Mouse (Mus musculus) CD8-positive naive resting alpha-beta T cell, adult 2 months (primary cell): ENCODE data around the gene Sccpdh.
"Not testable (repeated sequence)": the region's sequence is repeated elsewhere in the genome, so short reads cannot be mapped to it uniquely, and the experiment has no call there.

Experiments used
- DNase-seq, 2 experiments: peaks; one replicate each; pipeline ENCODE4 v3.0.0; 2022; ENCODE audit warnings: low read depth in 2 of 2, low spot score in 2 of 2

Gene Sccpdh

DNA sequence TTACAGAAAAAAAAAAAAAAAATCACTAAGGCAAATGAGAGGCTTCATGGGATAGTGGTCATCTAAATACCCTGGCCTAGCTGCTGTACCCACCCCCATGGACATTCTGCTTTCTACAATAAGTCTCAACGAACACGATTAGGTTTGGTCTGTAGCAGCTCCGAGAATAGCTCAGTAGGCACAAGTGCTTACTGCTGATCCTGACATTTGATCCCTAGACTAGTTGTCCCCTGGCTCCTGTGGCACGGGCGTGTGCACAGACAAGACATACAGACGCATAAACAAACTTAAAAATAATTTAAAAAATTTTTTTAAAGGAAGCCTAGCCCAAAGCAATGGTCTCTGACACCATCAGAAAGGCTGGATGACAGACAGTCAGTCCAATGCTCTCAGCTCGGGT is 560 bp upstream of the Sccpdh start:
- no peak for DNase-seq

DNA sequence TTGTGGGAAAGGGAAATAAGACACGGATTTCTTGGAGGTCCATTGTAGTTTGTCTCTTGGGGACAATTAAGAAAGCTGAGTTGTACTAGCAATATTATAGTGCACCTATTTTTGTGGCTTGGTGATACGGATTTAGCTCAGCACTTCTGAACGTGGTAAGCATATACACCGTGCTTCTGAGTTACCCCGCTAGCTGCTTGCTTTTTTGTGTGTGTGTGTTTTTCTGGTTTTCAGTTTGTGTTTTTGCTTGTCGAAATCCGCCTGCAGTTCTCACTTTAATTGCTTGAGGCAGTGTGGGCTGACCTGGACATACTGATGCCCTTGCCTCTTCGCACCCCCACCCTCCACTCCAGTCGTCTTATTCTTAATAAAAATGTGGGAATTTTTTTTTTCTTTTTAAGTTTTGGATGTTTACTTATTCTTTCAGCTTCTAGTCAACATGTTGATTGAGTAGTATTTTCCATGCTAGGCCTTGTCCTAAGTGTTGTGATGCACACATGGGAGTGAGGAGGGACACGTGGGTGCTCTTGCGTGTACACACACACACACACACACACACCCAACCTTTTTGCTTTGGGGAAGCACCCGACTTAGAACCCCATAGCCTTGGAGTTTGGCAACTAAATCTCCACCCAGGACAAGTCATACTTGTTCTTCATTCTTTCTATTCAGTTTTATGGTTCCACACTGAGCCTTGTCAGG is 977 bp downstream of the Sccpdh start:
- no peak for DNase-seq

- no peak for DNase-seq
Observed at GRCm38 (mm10) chr1:179674355-179674754, 6.3 kb downstream of the Sccpdh start.

DNA sequence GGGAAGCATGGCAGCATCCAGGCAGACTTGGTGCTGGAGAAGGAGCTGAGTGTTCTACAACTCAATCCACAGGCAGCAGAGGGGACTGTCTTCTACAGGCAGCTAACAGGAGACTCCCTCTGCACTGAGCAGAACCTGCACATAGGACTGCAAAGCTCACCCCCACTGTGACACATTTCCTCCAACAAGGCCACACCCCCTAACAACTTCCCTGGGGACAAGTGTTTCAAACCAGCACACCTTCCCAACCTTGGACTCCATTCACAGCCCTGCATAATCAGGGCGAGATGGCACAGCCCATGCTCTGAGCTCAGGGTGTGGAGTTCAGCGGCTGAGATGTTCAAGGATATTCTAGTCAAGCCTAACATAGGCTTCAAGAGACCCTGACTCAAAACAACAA is 9.0 kb downstream of the Sccpdh start:
- no peak for DNase-seq

GRCm38 (mm10) chr1:179679326-179679725 is 11.3 kb downstream of the Sccpdh start:
- no peak for DNase-seq

DNA sequence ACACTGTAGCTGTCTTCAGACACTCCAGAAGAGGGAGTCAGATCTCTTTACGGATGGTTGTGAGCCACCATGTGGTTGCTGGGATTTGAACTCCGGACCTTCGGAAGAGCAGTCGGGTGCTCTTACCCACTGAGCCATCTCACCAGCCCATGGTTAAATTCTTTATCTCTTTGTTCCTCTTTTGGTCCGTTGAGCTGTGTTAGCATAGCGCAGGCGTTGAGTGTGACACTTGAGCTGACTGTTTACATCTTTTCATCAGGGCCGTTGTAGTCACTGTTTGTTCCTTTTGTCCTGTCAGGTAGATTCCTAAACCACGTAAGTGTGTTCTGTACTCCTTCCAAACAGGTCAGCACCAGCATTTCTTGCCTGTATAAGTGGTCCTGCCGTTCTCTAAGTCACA is 14.7 kb downstream of the Sccpdh start:
- not testable (repeated sequence) for DNase-seq

- DNase-seq, result no peak
Observed at GRCm38 (mm10) chr1:179686348-179686747, 18.3 kb downstream of the Sccpdh start.

GRCm38 (mm10) chr1:179686781-179687180 is 18.8 kb downstream of the Sccpdh start:
- DNase-seq, result no peak

DNA sequence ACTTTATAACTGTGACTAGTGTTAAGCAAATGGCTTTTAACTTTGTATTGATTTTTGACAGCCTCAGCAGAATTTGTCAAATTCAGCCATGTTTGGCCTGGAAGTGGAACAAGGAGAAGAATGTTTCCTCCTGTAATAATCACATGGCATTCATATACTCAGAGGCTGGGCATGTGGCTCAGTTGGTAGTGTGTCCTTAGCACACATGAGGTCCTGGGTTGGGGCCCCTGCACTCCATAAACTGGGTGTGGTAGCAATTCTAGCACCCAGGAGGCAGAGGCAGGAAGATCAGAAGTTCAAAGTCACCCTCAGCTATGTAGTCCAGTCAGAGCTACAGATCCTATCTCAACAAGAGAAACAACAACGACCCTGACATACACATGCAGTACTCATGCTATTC is 19.3 kb downstream of the Sccpdh start:
- DNase-seq, result no peak

DNA sequence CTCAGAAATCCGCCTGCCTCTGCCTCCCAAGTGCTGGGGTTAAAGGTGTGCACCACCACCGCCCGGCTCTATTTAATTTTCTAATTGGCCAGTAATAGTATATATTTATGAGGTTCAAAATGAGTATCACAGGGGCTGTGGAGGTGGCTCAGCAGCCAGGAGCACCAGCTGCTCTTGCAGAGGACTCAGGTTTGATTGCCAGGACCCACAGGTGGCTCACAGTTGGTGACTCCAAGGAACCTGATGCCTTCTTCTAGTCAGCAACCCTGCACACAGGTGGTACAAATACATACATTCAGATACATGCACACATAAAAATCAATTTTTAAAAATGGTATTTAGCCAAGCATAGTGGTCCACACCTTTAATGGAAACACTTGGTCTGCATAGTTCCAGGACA is 20.0 kb downstream of the Sccpdh start:
- no peak for DNase-seq

DNA sequence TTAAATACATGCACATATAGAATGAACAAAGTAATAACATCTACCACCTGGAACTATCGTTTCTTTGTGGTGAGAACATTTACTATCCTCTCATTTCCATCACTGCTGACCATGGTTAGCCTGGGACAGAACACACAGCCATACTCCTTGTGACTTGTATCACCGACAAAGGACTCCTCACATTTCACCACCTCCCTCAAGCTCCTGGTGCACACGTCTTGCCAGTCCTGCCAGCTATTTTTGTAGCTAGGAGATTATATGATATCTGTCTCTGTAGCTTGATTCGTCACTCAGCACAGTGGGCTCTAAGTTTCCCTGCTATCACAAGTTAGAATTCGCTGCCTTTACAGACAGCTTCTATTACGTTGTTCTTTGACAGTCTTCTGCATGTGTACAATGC is 20.4 kb downstream of the Sccpdh start:
- DNase-seq, result no peak

DNA sequence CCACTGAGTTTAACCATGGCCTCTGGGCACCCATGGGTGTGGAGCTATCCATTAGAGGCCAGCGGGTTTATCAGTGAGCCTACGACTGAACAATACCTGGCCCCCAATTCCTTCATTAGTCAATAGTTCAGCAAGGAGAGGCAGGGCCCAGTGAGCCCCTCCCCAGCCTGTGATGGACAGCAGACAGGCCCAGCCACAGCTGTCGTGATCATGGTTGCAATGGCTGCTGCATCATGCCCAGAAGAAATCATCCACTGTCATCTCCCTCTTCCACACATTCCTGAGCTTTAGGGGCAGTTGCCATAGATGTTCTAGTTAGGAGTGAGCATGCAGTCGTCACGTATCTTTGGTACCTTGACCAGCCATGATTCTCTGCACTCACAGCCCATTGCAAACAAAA is 20.9 kb downstream of the Sccpdh start:
- DNase-seq, result no peak

- DNase-seq, result no peak
Observed at GRCm38 (mm10) chr1:179689479-179689878, 21.5 kb downstream of the Sccpdh start.

GRCm38 (mm10) chr1:179704150-179704549 is 36.1 kb downstream of the Sccpdh start:
- no peak for DNase-seq

DNA sequence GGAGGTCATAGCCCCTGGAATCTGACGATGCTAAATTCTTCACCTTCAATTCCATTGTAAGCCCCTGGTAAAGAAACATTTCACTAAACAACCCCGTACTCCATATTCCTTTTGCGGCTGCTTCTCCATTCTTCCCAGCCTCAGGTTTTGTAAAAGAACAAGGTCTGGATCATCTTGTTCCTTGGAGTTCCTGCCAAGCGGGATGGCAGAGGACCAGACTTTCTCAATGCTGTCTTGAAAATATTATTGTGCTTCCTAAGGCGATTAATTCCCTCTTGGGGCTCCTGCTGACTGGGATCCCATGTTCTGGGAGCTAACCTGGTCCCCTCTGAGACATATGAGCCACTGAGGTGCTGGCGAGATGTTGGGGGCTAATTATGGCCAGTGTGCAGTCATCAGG is 37.1 kb downstream of the Sccpdh start:
- no peak for DNase-seq

GRCm38 (mm10) chr1:179709390-179709789 is 41.4 kb downstream of the Sccpdh start:
- DNase-seq, result no peak

DNA sequence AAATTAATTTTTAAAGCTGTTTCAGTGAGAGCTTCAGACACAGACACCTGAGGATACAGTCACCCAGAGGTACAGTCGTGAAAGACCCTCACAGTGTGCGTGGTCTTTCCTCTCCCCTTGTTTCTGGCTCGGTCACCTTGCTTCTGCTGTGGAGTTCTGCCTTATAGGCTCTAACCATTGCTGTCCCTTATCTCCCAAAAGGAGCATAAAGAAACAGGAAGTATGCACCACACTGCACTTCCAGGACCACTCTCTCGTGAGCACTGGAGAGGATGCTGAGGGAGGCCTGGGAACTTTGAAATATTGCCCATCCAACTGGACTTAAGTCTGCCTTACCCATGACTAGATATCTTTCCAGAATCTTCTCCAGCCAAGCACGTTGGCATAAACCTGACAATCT is 42.7 kb downstream of the Sccpdh start:
- no peak for DNase-seq

- no peak for DNase-seq
Observed at GRCm38 (mm10) chr1:179712658-179713057, 44.6 kb downstream of the Sccpdh start.

- no peak for DNase-seq
Observed at GRCm38 (mm10) chr1:179713367-179713766, 45.4 kb downstream of the Sccpdh start.

DNA sequence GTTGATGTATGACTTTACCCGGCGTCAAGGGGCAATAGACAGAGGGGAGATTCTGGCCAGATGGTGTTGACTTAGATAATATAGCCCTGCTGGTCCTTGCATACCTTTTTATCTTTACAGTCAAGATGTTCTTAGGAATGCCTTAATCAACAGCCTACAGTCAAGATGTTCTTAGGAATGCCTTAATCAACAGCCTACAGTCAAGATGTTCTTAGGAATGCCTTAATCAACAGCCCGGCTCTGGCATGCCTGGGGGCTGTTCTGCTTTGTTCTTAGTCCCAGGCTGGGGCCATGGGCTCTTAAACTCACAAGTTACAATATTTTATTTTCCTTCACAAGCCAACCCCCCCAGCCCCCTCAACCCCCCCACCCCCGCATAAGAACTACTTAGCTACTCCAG is 47.3 kb downstream of the Sccpdh start:
- DNase-seq, result not testable (repeated sequence)

DNA sequence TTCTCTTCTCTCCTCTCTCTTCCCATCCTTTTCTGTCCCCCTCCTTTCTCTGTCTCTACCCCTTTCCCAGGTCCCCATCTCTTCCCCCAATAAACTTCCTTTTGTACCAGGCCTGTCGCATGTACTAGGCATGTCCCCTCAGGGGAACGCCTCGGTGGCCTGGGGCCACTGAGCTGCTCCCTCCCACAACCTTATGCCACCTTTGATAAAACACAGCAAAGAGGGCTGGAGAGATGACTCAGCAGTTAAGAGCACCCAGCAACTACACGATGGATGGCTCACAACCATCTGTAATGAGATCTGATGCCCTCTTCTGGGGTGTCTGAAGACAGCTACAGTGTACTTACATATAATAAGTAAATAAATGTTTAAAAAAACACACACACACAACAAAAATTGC is 47.8 kb downstream of the Sccpdh start:
- DNase-seq, result no peak

GRCm38 (mm10) chr1:179722811-179723469 is 54.9 kb downstream of the Sccpdh start:
- no peak for DNase-seq

DNA sequence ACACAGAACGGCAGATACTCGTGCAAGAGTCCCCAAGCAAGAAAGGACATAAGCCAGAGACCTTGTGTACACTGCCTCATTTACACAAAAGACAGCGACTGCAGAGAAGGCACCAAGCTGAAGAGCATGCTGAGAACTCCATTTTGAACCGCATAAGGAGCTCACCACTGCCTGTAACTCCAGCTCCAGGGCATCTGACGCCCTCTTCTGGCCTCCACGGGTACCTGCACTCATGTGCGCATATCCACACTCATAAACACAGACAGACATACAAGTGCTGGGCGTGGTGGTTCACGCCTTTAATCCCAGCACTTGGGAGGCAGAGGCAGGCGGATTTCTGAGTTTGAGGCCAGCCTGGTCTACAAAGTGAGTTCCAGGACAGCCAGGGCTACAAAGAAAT is 60.7 kb downstream of the Sccpdh start:
- no peak for DNase-seq
